Mouse (Mus musculus) testis, postnatal 14 days (tissue): ENCODE results near the gene Usb1.

ENCODE experiments used
- DNase-seq: peaks from one replicate; pipeline ENCODE4 v3.0.0; 2021; ENCODE audit warnings: low spot score

The Usb1 gene

DNA sequence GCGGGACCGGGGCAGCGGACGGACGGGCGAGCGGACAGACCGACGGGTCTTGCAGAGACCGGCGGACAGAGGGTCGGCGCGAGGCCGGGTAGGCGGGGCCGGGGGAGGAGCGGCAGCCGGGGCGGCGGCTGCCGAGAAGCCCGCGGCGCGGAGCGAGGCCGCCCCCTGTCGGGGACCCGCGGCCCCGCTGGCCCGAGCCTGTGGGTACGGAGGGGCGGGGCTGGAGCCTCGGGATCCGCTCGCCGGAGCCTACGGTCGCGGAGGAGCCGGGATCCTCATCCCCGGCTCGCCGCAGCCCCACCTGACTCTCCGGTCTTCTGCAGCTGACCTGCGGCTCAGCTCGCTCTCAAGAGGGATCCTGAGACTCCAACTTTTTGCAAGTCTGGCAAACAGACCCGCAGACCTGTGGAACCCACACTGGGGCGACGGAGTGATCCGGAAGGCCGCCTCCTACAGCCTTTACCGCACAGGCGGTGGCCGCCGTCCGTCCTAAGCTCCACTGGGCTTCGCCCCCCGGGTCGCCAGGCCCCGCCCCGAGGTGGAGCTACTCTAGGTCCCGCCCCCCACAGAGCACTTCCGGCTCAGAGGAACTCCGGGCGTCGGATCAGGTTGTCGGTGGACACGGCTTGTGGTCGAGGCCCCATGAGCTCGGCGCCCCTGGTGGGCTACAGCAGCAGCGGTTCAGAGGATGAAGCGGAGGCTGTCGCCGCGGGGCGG is at the start of gene Usb1, which contains the start of gene Zfp319:
Gene Usb1, plus strand, starts transcription at position 565 of the 717 bp plus-strand sequence.
Gene Zfp319, minus strand, starts transcription at position 231 of the 717 bp plus-strand sequence.
- DNase-seq = peak; percentile 95

DNA sequence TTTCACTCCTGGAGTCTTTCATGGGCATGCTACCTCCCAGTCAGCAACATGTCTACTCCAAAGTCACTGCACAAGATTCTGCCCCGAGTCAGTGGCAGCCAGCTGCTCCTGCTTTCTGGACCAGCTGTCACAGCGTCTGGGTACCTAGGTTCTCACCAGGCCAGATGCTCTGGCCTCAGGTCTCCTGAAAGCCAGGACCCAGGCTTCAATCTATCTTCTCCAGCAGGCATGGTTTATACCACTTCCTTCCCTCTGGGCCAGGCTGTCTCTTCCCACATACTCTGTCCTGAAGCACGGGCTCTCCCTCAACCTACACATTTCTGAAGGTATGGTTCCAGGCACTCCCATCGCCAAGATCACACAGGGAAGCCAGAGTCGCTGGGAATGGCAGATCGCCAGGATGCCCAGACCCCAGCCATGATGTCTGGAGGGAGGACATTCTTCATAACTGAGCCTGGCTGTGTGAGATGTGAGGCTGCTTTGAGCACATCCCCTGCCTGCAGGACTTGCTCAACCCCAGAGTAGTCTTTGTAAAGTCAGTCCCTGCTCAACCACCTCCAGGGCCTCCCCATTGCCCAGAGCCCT is 42.9 kb upstream of the Usb1 start:
- no peak for DNase-seq

DNA sequence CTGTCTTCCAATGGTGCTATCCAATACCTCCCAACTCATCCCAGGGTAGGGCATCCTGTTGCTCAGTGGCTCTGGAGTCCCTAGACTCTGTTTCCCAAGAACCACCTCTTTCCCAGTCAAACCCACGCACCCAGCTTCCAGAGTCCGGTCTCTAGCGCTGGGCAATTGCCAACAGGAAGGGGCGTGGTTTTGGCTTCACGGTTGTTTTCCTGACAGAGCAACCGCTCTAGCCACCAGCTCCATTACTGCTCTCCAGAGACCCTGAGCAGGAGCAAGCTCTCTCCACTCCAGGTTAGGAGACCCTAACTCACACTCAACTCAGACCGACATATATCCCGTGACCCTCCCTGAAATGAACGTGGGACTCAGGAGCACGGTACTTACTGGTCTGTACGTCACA is 38.9 kb upstream of the Usb1 start:
- peak; percentile 76 for DNase-seq

DNA sequence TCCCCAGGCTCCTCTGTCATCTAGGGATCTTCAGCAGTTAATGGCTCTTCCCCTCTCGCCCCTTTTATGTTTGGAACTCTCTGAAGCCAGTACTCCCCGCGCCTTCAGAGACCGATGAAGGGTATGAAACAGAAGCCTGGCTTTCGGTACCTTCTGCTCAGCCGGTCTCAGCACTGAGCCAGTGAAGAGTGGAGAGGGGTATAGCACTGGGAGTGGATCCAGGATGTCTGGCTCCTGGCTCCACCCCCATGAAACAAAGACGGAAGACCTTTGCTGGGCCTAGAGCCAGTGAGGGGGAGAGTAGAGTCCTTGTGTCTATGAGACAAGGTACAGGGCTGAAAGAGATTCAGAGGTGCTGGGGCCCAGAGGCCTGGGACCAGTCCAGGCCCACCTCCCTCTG is 38.2 kb upstream of the Usb1 start:
- DNase-seq = peak; percentile 77

DNA sequence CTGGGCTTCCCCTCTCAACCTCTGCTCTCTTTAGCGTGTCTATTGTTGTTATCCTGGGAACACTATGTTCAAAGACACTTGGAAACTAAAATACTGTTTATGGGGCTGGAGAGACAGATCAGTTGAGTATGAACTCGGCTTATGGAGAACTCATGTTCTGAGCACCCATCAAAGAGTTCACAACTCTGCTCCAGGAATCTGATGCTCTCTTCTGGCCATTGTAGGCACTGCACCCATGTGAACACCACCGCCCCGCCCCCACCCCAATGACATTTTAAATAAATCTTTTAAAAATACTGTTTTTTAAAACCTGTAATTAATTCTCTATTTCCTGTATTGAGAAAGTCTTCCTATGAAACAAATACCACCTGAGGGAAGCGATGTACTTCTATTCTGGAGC is 29.7 kb upstream of the Usb1 start:
- no peak for DNase-seq

DNA sequence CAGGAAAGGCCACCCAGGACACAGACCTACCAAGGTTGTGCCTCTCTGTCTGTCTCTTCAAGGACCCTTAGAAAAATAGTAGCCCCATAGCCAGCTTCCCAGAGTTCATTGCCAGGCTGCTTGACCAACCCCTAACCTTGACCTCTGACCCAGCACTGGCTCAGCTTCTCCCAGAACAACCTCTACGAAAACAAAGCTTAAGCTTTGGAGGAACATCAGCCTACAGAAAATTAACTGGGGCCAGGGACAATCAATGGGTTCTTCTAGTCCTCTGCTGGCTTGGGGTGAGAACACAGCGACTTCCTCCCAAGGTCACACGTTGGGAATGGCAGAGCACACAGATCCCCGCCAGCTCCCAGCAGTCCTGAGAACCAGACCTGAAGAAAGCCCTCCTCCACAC is 26.6 kb upstream of the Usb1 start:
- DNase-seq = peak; percentile 48

DNA sequence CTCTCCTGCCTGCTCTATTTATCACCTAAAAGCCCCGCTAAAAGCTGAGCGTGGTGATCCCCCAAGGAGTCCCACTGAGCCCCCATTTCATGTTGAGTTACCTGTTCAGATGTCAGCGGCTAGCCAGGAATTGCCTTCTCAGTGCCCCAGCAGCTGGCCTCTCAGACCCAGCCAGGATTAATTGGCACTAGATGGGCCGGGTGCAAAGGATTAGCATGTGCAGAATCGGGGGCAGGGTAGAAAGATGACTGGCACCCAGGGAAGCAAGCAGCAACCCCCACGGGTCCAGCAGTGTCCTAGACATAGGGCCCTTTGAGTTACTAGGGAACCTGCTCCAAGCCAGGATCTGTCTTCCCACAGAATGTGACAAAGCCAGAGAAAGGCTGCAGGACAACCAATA is 25.7 kb upstream of the Usb1 start, which contains the start of gene Cngb1:
Gene Cngb1, minus strand, starts transcription at position 155 of the 400 bp plus-strand sequence.
- DNase-seq = no peak

DNA sequence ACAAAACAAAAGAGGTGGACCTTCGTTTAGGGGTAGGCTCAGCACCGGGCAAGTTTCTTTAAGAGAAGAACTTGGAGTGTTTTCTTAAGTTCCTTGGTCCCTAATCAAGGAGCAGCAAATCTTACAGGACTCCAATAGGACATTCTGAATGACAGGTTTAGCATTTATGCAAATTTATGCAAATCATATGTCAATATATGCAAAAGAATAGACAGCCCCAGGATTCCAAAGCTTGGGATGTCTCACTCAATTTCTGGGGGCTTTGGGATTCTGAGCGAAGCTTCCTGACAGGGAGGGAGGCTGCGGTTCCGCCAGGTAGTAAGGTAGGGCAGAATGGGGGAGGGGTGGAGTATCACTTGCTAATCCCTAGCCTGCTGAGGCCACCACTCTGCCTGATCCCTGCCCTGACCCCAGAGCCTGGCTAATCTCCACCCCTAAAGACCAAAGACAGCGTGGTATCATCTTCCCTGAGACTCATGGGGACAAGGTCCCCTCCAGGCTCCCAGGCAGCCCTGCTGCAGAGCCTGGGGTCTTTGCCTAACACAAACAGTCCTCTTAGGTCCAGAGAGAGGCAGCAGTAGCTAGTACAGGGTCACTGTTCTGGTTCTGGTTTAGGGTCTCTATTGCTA is 21.6 kb upstream of the Usb1 start, which contains the start of gene Tepp:
Gene Tepp, plus strand, starts transcription at position 225 of the 629 bp plus-strand sequence.
- DNase-seq = no peak

DNA sequence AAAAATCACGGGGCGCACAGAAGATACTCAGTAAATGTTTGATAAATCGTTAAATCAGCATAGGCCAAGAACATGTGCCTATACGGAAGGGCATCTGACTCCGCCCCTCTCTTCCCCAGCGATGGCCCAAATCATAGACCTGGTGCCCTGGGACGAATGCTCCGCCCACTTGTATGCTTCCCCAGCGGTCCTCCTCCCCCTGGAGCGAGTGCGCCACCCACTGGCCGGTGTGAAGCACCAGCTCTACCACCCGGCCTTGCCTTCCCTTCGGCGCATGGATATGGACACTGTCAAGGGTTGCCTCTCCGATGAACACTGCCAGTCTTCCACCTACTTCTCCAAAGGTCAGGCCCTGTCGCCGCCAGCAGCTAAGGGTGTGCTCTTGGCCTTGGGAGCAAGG is 19.2 kb upstream of the Usb1 start:
- DNase-seq = peak; percentile 63

DNA sequence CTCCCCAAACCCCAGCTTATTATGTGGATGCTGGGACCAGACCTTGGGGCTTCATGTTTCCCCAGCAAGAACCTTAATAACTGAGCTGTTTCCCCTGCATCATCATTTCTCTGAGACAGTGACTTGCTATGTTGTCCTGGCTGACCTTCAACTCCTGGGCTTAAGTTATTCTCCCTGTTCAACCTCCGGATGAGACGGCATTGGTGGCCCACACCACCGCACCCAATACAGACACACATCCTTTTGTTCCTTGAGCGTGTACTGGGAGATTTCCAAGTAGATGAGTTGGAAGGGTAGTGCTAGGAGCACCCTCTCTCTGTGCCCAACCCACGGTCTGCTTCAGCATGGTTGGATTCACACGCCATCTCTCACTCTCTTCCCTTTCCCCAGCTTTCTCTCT is 18.2 kb upstream of the Usb1 start:
- no peak for DNase-seq

DNA sequence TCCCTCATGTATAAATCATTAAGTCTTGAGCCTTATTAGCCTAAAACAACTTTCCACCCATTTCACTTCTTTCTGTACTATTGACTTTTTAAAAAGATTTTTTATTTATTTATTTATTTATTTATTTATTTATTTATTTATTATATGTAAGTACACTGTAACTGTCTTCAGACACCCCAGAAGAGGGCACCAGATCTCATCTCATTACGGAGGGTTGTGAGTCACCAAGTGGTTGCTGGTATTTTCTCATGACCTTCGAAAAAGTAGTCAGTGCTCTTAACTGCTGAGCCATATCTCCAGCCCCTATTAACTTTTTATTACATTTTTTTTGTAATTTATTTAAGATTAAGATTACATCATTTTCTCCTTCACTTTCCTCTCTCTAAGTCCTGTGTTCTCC is 17.4 kb upstream of the Usb1 start:
- no peak for DNase-seq

DNA sequence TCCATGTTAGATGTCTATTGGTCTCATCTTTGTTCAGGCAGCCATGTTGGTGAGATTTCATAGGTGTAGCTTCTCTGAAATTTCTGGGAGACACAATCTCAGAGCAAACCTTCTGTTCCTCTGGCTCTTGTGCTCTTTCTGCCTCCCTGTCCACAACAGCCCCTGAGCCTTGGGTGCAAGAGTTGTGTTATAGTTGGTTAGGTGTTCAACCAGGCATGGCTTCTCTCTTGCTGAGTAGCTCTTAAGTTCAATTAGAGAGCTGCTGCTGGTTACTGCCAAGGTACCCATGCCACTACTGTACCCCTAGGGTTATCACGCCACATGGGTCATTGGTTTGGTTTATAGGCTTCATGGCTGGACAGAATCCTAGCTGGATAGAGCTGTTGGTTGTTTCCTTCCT is 16.7 kb upstream of the Usb1 start:
- DNase-seq = no peak

DNA sequence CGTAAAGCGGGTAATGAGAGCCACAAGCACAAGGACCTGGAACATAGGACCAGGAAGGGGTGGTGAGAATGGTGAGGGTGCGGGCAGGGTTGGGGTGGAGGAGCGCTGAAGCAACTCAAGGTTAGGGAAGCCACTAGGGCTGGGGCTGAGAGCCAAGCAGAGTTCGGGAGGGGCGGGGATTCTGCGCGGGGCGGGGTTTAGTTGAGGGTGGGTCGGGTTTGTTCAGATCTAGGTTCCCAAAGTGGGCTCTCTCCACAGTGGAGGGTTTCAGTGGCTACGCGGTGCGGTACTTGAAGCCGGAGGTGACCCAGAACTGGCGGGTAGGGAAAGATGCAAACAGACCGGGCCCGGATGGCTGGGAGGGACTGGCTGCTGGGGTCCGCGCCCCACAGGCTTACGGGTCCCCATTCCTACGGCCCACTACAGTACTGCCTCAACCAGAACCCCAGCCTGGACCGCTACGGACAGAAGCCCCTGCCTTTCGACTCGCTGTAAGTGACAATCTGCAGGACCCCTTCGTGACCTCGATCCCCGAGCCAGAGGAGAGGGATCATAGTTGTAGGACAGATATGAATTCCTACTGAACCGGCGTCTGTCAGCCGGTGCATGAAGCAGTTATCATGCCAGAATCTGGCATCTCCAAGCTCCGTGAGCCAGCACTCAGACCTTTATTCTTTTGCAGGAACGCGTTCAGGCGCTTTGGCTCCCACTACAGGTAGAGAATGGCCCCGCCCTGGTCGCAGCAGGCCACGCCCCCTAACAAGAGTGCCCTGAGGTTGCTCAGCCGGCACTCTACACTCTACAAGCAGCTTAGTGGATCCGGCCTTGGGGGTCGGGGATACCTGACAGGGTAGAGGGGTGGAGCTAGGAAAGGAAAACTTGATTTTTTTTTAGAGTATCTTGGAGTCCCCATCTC is 11.6 kb upstream of the Usb1 start:
- peak; percentile 51 for DNase-seq

DNA sequence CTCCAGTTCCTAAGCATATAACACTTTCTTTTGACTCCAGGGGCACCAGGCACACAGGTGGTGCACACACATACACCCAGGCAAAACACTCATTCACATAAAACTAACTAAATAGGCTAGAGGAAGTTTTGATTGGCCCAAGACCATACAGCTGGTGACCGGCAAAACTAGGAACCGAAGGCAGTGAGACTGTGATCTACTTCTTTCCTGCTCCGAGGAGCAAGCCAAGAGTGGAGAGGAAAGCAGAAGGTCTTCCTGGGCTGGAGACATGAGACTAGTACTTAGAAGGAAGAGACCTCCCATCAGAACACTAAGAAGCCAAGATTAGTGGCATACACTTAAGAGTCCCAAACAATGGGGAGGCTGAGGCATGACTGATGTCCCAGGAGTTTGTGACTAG is 8.9 kb upstream of the Usb1 start:
- no peak for DNase-seq

DNA sequence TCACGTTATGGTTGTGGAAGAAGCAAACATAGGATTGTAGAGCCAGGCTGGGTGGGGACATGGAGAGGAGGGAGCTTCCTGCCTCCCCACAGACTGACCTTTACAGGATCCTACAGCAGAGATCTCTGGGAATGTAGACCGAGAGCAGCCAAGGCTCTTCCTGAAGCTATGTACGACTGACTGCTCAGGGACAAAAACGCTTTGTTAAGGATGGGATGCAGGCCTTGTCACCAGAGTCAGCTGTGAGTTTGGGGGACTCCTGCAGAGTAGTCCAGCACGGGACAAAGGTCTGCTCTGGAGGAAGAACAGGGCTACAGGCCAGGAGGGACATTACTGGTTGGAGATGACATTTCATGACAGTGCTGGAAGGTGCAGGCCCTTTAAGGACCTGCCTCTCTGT is 7.4 kb upstream of the Usb1 start:
- DNase-seq = no peak

DNA sequence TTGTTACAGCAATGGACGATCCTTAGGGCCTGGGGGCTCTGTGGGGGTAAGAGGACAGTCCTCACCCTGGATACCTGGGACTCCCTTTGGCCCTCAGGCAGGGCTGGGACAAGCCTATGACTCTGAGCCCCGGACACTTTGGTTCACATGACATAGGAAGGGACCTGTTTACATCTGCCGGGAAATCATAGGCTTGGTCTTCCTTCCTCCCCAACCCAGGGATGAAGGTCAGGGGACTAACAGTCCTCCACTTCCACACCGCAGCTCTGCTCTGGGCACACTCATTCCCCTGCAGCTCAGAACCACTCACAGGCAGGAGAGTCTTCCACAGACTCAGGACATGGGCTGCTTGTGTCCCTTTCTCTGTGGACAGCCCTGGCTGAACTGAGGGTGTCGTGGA is 5.3 kb upstream of the Usb1 start:
- DNase-seq = no peak

DNA sequence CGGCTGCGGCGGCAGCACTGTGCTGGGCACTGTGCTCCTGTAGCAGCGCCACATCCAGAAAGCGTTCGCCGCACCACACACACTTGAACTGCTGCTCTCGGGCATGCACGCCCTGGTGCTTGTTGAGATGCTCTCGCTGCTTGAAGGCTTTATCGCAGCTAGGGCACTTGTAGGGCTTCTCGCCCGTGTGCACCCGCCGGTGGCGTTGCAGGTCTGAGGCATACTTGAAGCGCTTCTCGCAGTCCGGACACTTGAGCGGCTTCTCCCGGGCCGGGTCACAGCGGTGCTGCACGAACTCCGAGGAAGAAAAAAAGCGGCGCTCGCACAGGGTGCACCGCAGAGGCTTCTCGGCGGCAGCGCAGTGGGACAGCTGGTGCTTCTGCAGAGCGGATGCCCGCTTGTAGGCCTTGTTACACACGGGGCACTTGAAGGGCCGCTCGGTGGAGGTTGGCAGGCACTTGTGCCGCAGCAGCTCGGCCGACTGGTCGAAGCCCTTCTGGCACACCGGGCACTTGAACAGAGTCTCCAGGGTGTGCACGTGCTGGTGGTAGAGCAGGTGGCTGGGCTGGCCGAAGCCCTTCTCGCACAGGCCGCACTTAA is 4.1 kb upstream of the Usb1 start:
- no peak for DNase-seq

DNA sequence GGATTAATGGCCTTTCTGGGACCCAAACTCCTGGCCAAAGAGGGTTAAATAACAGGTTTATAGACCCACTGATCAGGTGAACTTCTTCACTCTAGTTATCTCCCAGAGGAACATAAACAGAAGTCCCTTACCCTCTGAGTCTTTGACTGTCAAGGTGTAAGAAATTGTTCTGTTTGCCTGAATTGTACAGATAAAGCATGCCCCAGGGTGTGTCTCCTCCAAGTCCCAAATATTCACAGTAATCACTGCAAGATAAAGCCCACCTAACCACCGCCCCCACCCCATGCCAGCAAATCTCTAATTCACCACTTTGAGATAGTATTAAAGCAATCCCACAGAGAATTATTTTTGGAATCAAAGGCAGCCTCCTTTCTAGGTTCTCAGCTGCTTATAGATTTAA is 1.7 kb upstream of the Usb1 start:
- DNase-seq = no peak

DNA sequence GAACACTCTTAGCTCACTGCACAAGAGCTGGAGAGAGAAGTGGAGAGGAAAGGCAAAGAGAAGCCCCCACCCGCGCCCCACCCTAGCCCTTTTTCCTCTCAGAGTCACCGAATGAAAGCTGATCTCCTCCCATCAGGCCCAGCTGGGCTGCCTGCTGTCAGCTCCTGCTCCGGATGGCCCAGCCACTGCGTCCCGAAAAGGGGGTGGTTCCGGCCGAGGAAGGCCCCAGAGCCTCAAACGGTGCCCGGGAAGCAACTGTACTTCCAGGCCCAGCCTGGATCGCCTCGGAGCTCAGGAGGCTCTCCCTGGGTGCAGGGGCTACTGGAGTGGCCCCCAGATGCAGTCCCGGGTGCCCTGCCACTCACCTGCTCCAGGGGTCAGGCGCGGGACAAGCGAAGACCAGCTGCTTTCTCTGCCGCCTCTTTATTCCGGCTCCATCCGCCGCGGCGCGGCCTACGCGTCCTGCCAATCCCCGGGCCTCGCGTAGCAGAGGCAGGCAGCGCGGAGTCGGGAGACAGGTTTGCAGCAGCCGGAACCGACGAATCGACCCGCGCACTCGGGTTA is 846 bp upstream of the Usb1 start:
- DNase-seq = no peak

DNA sequence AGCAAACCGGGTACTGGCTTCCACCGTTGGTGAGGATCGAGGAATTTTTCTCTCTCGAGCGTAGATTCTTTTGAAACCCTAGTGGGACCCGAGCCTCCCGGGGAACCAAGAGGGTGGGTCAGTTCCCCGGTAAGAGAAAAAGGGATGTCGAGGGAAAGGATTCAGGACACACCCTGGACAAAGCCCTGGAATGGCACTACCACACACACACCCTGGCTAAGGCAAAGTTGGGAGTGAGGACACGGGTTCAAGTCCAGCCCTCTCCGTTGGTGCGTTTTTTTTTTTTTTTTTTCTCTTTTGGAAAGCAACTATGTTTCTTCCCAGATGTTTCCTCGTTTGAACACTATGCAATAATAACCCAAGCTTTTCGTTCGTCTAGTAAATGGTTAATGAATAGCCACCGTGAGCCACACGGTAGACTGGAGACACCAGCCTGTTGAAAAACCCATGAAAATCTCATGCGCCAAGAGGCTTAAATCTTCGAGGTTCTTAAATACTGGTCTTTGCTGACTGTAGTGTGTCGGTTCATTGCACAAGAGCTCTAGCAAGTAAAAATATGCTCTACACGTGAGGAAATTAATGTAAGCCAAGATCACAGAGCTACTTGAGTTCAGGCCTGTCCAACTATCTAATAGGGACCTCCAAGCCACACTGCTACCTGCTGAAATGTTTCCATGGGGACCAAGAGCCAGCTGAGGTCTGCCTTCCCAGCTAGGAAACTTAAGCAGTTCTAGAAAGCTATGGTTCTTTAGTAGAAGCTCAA is 534 bp downstream of the Usb1 start:
- no peak for DNase-seq

DNA sequence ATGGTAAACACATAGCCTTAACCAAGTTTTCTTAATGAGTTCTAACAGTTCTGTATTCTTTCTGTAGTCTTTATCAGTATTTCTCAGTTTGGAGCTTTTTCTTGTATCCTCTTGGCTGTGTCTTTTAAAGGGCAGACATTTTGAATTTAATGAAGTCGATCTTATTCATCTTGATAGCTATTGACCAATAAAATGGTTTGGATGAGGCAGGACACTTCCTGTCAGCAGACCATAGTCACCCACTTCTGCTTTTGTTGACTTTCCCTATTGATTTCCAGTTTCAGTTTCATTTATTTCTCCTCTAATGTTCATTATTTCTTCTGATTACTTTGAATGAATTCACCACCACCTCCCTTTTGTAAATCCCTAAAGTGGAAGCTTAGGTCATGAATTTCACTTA is 3.6 kb downstream of the Usb1 start:
- DNase-seq = no peak
